Mouse (Mus musculus): ENCODE results near the gene Cntnap5a. TPM values are rescaled to one million over a fixed set of nuclear protein-coding genes. Genes with fewer than 3 reads are reported as not detected.
A peak's percentile ranks its signal among the peaks of the same experiment; 100 is the strongest.

Gene Cntnap5a
- polyA plus RNA-seq, 1 experiment from 2014 or later, result not detected

DNA sequence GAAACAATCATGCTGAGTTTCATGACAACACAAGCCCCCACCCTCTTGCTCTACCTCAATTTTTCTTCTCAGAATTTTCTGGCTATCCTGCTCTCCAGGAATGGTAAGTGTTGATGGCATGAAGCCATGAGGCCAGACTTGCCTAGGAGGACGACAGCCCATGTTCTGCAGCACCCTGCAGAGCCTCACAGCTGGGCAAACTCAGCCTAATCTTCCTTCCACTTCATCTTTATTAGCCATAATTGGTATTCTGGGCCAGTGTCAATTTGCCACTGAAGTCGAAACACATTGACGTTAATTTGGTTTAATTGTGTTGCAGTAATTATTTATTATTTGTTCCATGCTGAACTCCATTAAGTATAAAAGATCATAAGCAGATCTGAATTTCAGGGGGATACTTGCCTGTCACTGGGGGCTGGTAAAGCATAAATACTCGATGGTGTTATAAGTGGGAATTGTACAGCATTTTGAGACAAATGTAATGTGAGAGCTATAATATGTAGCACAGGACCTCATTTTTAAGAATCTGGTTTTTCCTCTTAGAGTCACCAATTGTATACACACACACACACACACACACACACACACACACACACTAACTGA is 770.7 kb downstream of the Cntnap5a start:
- Histone ChIP-seq H3K4me1 (ENCODE audit: insufficient read depth, low read depth, low read length) (no peaks in the 10 kb centered on the region), H3K27me3 (replicated peaks; ENCODE audit: insufficient read depth, low read length) (no peaks in the 10 kb centered on the region), H3K36me3 (ENCODE audit: insufficient read depth, low read length) (no peaks in the 10 kb centered on the region), H3K9me3 (ENCODE audit: low read length) (no peaks in the 10 kb centered on the region), H3K9ac (replicated peaks; ENCODE audit: low read depth) (no peak overlapping the region), H3K27ac (ENCODE audit: low read length) (no peak overlapping the region), H3K4me3 (ENCODE audit: low read depth, low read length) (no peak overlapping the region), H3K4me2 (replicated peaks; ENCODE audit: low read depth, low read length) (no peak overlapping the region)
- 62% methylated on average over 4 of the region's 4 CpGs for WGBS
- ATAC-seq (no peak), DNase-seq (ENCODE audit: low spot score) (no peak)
- no peak for TF ChIP-seq CTCF (IDR thresholded peaks at IDR 0.05)

GRCm38 (mm10) chr1:116477703-116478102 is 793.1 kb downstream of the Cntnap5a start:
- Histone ChIP-seq H3K27me3 (replicated peaks; ENCODE audit: insufficient read depth, low read length) (no peaks in the 10 kb centered on the region), H3K9ac (replicated peaks; ENCODE audit: low read depth) (no peak overlapping the region), H3K4me1 (ENCODE audit: insufficient read depth, low read depth, low read length) (no peaks in the 10 kb centered on the region), H3K4me2 (replicated peaks; ENCODE audit: low read depth, low read length) (no peak overlapping the region), H3K27ac (ENCODE audit: low read length) (no peak overlapping the region), H3K4me3 (ENCODE audit: low read depth, low read length) (no peak overlapping the region), H3K9me3 (ENCODE audit: low read length) (no peaks in the 10 kb centered on the region), H3K36me3 (ENCODE audit: insufficient read depth, low read length) (no peaks in the 10 kb centered on the region)
- DNase-seq (ENCODE audit: low spot score) (no peak), ATAC-seq (no peak)
- TF ChIP-seq CTCF (IDR thresholded peaks at IDR 0.05) (peak; percentile 29; the same call in 1 of the 2 replicates), EP300 (IDR thresholded peaks at IDR 0.05) (no peak)
- WGBS, result 23% methylated on average over 2 of the region's 2 CpGs

DNA sequence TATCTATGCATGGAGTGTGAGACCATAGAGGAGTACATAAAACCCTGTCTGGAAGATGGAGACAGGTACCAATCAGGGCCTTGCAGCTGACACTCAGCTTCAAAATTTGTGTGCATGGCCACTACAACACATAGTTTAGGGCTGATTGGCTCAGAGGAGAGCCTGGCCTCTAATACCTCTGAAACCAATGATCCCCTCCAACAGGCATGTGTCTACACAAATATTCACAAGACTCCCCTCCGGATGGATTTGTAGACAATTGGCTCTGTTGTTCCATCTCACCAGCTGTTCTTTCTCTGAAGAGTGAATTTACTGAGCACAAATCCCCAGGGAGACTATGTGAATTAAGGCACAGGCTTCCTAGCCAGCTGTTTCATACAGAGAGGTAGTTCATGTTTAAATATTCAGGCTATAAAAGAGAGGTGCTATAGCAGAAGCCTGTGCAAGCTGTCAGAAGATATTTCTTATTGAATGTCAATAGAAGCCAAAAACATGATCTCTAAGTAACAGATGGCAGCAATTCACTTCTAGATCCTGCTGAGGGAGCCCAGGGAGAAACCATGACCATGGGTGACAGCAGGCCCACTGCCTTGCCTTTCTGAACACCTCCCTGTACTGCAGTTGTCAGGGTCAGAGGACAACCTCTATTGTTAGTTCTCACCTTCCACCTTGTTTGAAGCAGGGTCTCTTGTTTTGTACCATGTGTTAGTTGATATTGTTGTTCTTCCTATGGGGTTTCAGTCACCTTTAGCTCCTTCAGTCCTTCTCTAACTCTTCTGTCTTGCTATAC is 804.4 kb downstream of the Cntnap5a start:
- H3K4me3 ChIP-seq (ENCODE audit: low read depth, low read length), result no peak overlapping the region
- DNase-seq (ENCODE audit: low spot score) (no peak), ATAC-seq (no peak)
- no peak overlapping the region for H3K4me2 ChIP-seq (replicated peaks; ENCODE audit: low read depth, low read length)
- no peaks in the 10 kb centered on the region for H3K27me3 ChIP-seq (replicated peaks; ENCODE audit: insufficient read depth, low read length)
- no peak overlapping the region for H3K9ac ChIP-seq (replicated peaks; ENCODE audit: low read depth)
- no peak overlapping the region for H3K27ac ChIP-seq (ENCODE audit: low read length)
- TF ChIP-seq CTCF (IDR thresholded peaks at IDR 0.05) (no peak), EP300 (IDR thresholded peaks at IDR 0.05) (no peak)
- no peaks in the 10 kb centered on the region for H3K36me3 ChIP-seq (ENCODE audit: insufficient read depth, low read length)
- H3K4me1 ChIP-seq (ENCODE audit: insufficient read depth, low read depth, low read length), result no peaks in the 10 kb centered on the region
- H3K9me3 ChIP-seq (ENCODE audit: low read length), result no peaks in the 10 kb centered on the region
- 72% methylated on average over 1 of the region's 1 CpGs for WGBS

GRCm38 (mm10) chr1:116577969-116578666 is 893.6 kb downstream of the Cntnap5a start:
- peak; percentile 6 for DNase-seq (ENCODE audit: low spot score)
- ATAC-seq, result no peak
- no peak overlapping the region for H3K4me3 ChIP-seq (ENCODE audit: low read depth, low read length)
- TF ChIP-seq EP300 (IDR thresholded peaks at IDR 0.05) (no peak), CTCF (IDR thresholded peaks at IDR 0.05) (no peak)
- no peak overlapping the region for H3K9ac ChIP-seq (replicated peaks; ENCODE audit: low read depth)
- H3K27me3 ChIP-seq (replicated peaks; ENCODE audit: insufficient read depth, low read length), result no peaks in the 10 kb centered on the region
- no peaks in the 10 kb centered on the region for H3K36me3 ChIP-seq (ENCODE audit: insufficient read depth, low read length)
- H3K27ac ChIP-seq (ENCODE audit: low read length), result no peak overlapping the region
- no peaks in the 10 kb centered on the region for H3K9me3 ChIP-seq (ENCODE audit: low read length)
- 59% methylated on average over 4 of the region's 4 CpGs for WGBS
- H3K4me1 ChIP-seq (ENCODE audit: insufficient read depth, low read depth, low read length), result no peaks in the 10 kb centered on the region
- no peak overlapping the region for H3K4me2 ChIP-seq (replicated peaks; ENCODE audit: low read depth, low read length)

DNA sequence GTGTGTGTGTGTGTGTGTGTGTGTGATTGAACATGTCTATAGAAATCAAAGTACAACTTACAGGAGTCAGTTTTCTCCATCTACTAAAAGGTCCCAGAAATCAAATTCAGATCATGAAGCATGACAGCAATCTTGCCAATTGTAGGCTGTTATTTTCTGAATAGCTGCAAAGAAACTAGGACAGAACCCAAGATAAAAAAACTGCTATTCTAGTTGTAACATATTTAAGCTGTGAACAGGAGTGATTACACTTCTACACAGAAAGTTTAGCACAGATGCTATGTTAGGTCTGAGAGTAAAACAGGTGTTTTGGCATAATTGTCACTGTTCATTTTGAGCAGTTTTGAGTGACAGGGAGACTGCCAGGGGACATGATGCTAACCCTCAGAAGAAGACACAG is 931.7 kb downstream of the Cntnap5a start:
- Histone ChIP-seq H3K36me3 (ENCODE audit: insufficient read depth, low read length) (no peaks in the 10 kb centered on the region), H3K27me3 (replicated peaks; ENCODE audit: insufficient read depth, low read length) (no peaks in the 10 kb centered on the region), H3K27ac (ENCODE audit: low read length) (no peak overlapping the region), H3K4me2 (replicated peaks; ENCODE audit: low read depth, low read length) (no peak overlapping the region), H3K4me3 (ENCODE audit: low read depth, low read length) (no peak overlapping the region), H3K9me3 (ENCODE audit: low read length) (no peaks in the 10 kb centered on the region), H3K4me1 (ENCODE audit: insufficient read depth, low read depth, low read length) (no peaks in the 10 kb centered on the region), H3K9ac (replicated peaks; ENCODE audit: low read depth) (no peak overlapping the region)
- TF ChIP-seq EP300 (IDR thresholded peaks at IDR 0.05) (no peak), CTCF (IDR thresholded peaks at IDR 0.05) (no peak)
- DNase-seq (ENCODE audit: low spot score), result no peak
- ATAC-seq, result no peak

Small RNA genes within 50 kb of the gene (microRNA-seq; reads per million reads assigned to microRNA genes)
- gene Gm23393, result not detected

Data from lung, postnatal 0 days (tissue).